ENCODE assay signal across 9 mouse cellular contexts in the genomic region with DNA sequence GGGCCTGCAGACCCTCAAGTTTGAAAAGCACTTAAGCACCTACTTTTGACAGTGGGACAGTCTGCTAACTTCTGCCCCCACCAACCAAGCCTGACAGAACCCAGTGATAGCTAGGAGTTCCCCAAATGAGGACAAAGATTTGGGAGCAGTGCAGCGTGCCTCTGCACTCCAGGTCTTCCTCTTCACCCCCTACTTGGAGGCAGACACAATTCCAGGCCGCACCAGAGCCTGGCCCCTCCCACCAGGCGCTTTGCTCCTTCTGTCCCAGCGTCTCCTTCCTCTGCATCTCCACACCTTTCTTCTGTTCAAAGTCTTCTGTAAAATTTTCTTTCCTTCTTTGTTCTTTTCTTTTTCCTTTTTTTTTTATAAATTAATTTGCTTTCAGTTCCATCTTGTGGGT. TPM values are rescaled to one million over a fixed set of nuclear protein-coding genes. Genes with fewer than 3 reads are reported as not detected.
DNase-seq lines count a peak whose midpoint lies in the region; ATAC-seq and TF ChIP-seq lines count a peak whose summit lies in the region.
"Had no signal": no experiment of that assay in that cellular context is flagged by ENCODE, and none has a peak within 500 bp of the region (broad histone marks: within the 10 kb centered on the region; RNA-seq: fewer than 3 reads in every experiment).

No protein-coding gene starts in this region.

- H3K27me3 ChIP-seq in heart, embryonic 12.5 days (replicated peaks) = no peaks in the 10 kb centered on the region
- H3K27me3 ChIP-seq in lung, embryonic 15.5 days = no peaks in the 10 kb centered on the region
- no peaks in the 10 kb centered on the region for H3K27me3 ChIP-seq in embryonic facial prominence, embryonic 13.5 days

- H3K4me2 ChIP-seq in heart, embryonic 12.5 days = 0 out of 2 replicates have a peak overlapping the region, but pooled peaks have one; percentile 85
- H3K4me2 ChIP-seq in lung, embryonic 15.5 days = no peak overlapping the region
- H3K4me2 ChIP-seq in embryonic facial prominence, embryonic 13.5 days = no peak overlapping the region

- TF ChIP-seq CTCF in olfactory bulb, adult 2 months (IDR thresholded peaks at IDR 0.05; ENCODE audit: insufficient read depth, low read depth, low read length) = no peak

- intact Hi-C loops in gastrocnemius, postnatal 36 days (cut with DNase I) = loop anchor here (5.0 kb wide), 1 partner anchor 32 kb away; a partner anchor contains a TSS

- peaks cover 34% of the 10 kb centered on the region for H3K4me1 ChIP-seq in heart, embryonic 12.5 days (replicated peaks)
- peaks cover 25% of the 10 kb centered on the region for H3K4me1 ChIP-seq in lung, embryonic 15.5 days
- peaks cover 29% of the 10 kb centered on the region for H3K4me1 ChIP-seq in embryonic facial prominence, embryonic 13.5 days
- peaks cover 34% of the 10 kb centered on the region for H3K4me1 ChIP-seq in olfactory bulb, adult 2 months (ENCODE audit: control insufficient read depth, insufficient read depth, low read length)

- no peak for DNase-seq in heart, adult 9 months (ENCODE audit: low spot score in 2 of 2)
- no peak for DNase-seq in lung, postnatal 36 days
- no peak for DNase-seq in gastrocnemius, postnatal 36 days
- DNase-seq in adrenal gland, adult 18-20 months (ENCODE audit: low spot score in 2 of 2) = no peak
- DNase-seq: thymus, postnatal 25 days had no signal

- no peak overlapping the region for H3K4me3 ChIP-seq in heart, embryonic 12.5 days
- no peak overlapping the region for H3K4me3 ChIP-seq in lung, embryonic 15.5 days
- H3K4me3 ChIP-seq in embryonic facial prominence, embryonic 13.5 days = no peak overlapping the region; the same call in 1 of the 2 replicates
- no peak overlapping the region for H3K4me3 ChIP-seq in olfactory bulb, adult 2 months (ENCODE audit: insufficient read depth, low read depth, low read length)

- no peaks in the 10 kb centered on the region for H3K9me3 ChIP-seq in heart, embryonic 12.5 days (replicated peaks)
- H3K9me3 ChIP-seq in lung, embryonic 15.5 days = no peaks in the 10 kb centered on the region
- no peaks in the 10 kb centered on the region for H3K9me3 ChIP-seq in embryonic facial prominence, embryonic 13.5 days

- WGBS in heart, embryonic 12.5 days = 39% methylated on average over 4 of the region's 4 CpGs
- 37% methylated on average over 4 of the region's 4 CpGs for WGBS in lung, embryonic 15.5 days
- 59% methylated on average over 4 of the region's 4 CpGs for WGBS in embryonic facial prominence, embryonic 13.5 days
- WGBS in olfactory bulb, adult 2 months = 38% methylated on average over 4 of the region's 4 CpGs

- H3K9ac ChIP-seq in heart, embryonic 12.5 days = peak overlapping the region; percentile 49
- no peak overlapping the region for H3K9ac ChIP-seq in lung, embryonic 15.5 days
- peak overlapping the region; percentile 46 for H3K9ac ChIP-seq in embryonic facial prominence, embryonic 13.5 days

- ATAC-seq in heart, embryonic 12.5 days (ENCODE audit: insufficient number of reproducible peaks, low FRiP score) = no peak
- no peak for ATAC-seq in lung, embryonic 15.5 days (ENCODE audit: borderline replicate concordance, extremely low read depth, low FRiP score, low TSS enrichment)
- ATAC-seq in embryonic facial prominence, embryonic 13.5 days (ENCODE audit: insufficient number of reproducible peaks, insufficient read depth, low FRiP score, low TSS enrichment, low read depth) = no peak

- H3K36me3 ChIP-seq in heart, embryonic 12.5 days = peaks cover 73% of the 10 kb centered on the region
- H3K36me3 ChIP-seq in lung, embryonic 15.5 days = peaks cover 62% of the 10 kb centered on the region
- H3K36me3 ChIP-seq in embryonic facial prominence, embryonic 13.5 days = peaks cover 69% of the 10 kb centered on the region

- no peak for TF ChIP-seq POLR2A in olfactory bulb, adult 2 months (IDR thresholded peaks at IDR 0.05; ENCODE audit: insufficient read depth, low read depth, low read length)

- H3K27ac ChIP-seq in heart, embryonic 12.5 days (ENCODE audit: poor library complexity, severe bottlenecking) = peak overlapping the region; percentile 97
- peak overlapping the region; percentile 73; the same call in 1 of the 2 replicates for H3K27ac ChIP-seq in lung, embryonic 15.5 days
- H3K27ac ChIP-seq in embryonic facial prominence, embryonic 13.5 days = peak overlapping the region; percentile 34; the same call in 1 of the 2 replicates
- peak overlapping the region; percentile 38 for H3K27ac ChIP-seq in olfactory bulb, adult 2 months (ENCODE audit: insufficient read depth, low read depth, low read length)

RNA-seq across cellular contexts. Expression of a gene that starts 4.2 kb away (rescaled TPM):
- polyA plus RNA-seq in heart, embryonic 12.5 days (2016; fragmentation: Nextera tagmentation; extraction: Ambion mirVana) = 1,237 and 1,275 TPM in 2 replicates
- 1,477 and 1,532 TPM in 2 replicates for polyA plus RNA-seq in lung, embryonic 15.5 days (2015; fragmentation: Nextera tagmentation; extraction: Ambion mirVana)
- polyA plus RNA-seq in embryonic facial prominence, embryonic 13.5 days (2015; fragmentation: Nextera tagmentation; extraction: Ambion mirVana) = 961 and 1,001 TPM in 2 replicates
- not detected in 2 replicates for polyA plus RNA-seq in olfactory bulb, adult 2 months (2012; ENCODE audit: insufficient read depth, insufficient read length, low replicate concordance, missing spikeins)
- total RNA-seq in gastrocnemius, postnatal 36 days (2021) = 100 to 1,000 TPM; 155 to 171 TPM
- total RNA-seq in adrenal gland, adult 18-20 months (2021) = 100 to 1,000 TPM; 816 to 933 TPM

RNA-seq across cellular contexts. Expression of a gene that starts 8.7 kb away (rescaled TPM):
- polyA plus RNA-seq in heart, embryonic 12.5 days (2016; fragmentation: Nextera tagmentation; extraction: Ambion mirVana) = 3.0 and 4.0 TPM in 2 replicates
- 2.9 and 4.3 TPM in 2 replicates for polyA plus RNA-seq in lung, embryonic 15.5 days (2015; fragmentation: Nextera tagmentation; extraction: Ambion mirVana)
- polyA plus RNA-seq in embryonic facial prominence, embryonic 13.5 days (2015; fragmentation: Nextera tagmentation; extraction: Ambion mirVana) = 2.8 and 4.0 TPM in 2 replicates
- not detected in 2 replicates for polyA plus RNA-seq in olfactory bulb, adult 2 months (2012; ENCODE audit: insufficient read depth, insufficient read length, low replicate concordance, missing spikeins)
- 10 to 100 TPM in 1 of 2 experiments, 1 to 10 TPM in 1; 5.6 to 21.4 TPM for total RNA-seq in gastrocnemius, postnatal 36 days (2021)
- total RNA-seq in adrenal gland, adult 18-20 months (2021) = 10 to 100 TPM in 1 of 2 experiments, 1 to 10 TPM in 1; 5.3 to 11.6 TPM

RNA-seq across cellular contexts. Expression of a gene that starts 30.7 kb away (rescaled TPM):
- polyA plus RNA-seq in heart, embryonic 12.5 days (2016; fragmentation: Nextera tagmentation; extraction: Ambion mirVana) = 83.3 and 86.9 TPM in 2 replicates
- polyA plus RNA-seq in lung, embryonic 15.5 days (2015; fragmentation: Nextera tagmentation; extraction: Ambion mirVana) = 70.2 and 74.7 TPM in 2 replicates
- 111 and 119 TPM in 2 replicates for polyA plus RNA-seq in embryonic facial prominence, embryonic 13.5 days (2015; fragmentation: Nextera tagmentation; extraction: Ambion mirVana)
- 236 and 251 TPM in 2 replicates for polyA plus RNA-seq in olfactory bulb, adult 2 months (2012; ENCODE audit: insufficient read depth, insufficient read length, low replicate concordance, missing spikeins)
- 10 to 100 TPM; 39.2 to 46.4 TPM for total RNA-seq in gastrocnemius, postnatal 36 days (2021)
- total RNA-seq in adrenal gland, adult 18-20 months (2021) = 100 to 1,000 TPM; 113 to 116 TPM

RNA-seq across cellular contexts. Expression of a gene that starts 35.9 kb away (rescaled TPM):
- polyA plus RNA-seq in heart, embryonic 12.5 days (2016; fragmentation: Nextera tagmentation; extraction: Ambion mirVana) = 25.0 and 26.5 TPM in 2 replicates
- 28.8 and 31.5 TPM in 2 replicates for polyA plus RNA-seq in lung, embryonic 15.5 days (2015; fragmentation: Nextera tagmentation; extraction: Ambion mirVana)
- polyA plus RNA-seq in embryonic facial prominence, embryonic 13.5 days (2015; fragmentation: Nextera tagmentation; extraction: Ambion mirVana) = 21.4 and 23.1 TPM in 2 replicates
- polyA plus RNA-seq in olfactory bulb, adult 2 months (2012; ENCODE audit: insufficient read depth, insufficient read length, low replicate concordance, missing spikeins) = not detected in 2 replicates
- 10 to 100 TPM; 12.8 to 13.0 TPM for total RNA-seq in gastrocnemius, postnatal 36 days (2021)
- 10 to 100 TPM; 23.6 to 39.0 TPM for total RNA-seq in adrenal gland, adult 18-20 months (2021)

RNA-seq across cellular contexts. Expression of a gene that starts 57.8 kb away (rescaled TPM):
- 10.2 and 11.9 TPM in 2 replicates for polyA plus RNA-seq in heart, embryonic 12.5 days (2016; fragmentation: Nextera tagmentation; extraction: Ambion mirVana)
- polyA plus RNA-seq in lung, embryonic 15.5 days (2015; fragmentation: Nextera tagmentation; extraction: Ambion mirVana) = 14.6 and 14.9 TPM in 2 replicates
- 13.5 and 15.5 TPM in 2 replicates for polyA plus RNA-seq in embryonic facial prominence, embryonic 13.5 days (2015; fragmentation: Nextera tagmentation; extraction: Ambion mirVana)
- not detected in 2 replicates for polyA plus RNA-seq in olfactory bulb, adult 2 months (2012; ENCODE audit: insufficient read depth, insufficient read length, low replicate concordance, missing spikeins)
- total RNA-seq in gastrocnemius, postnatal 36 days (2021) = 1 to 10 TPM; 3.7 to 5.3 TPM
- total RNA-seq in adrenal gland, adult 18-20 months (2021) = 10 to 100 TPM; 14.5 TPM

Comparison
In these comparisons a context has a peak if more than half of its experiments do, and no peak if none do; other contexts are left out.
1. H3K27ac ChIP-seq: peak in every context shown above with its lines; median percentile 97 in heart, embryonic 12.5 days; 73 in lung, embryonic 15.5 days; 38 in olfactory bulb, adult 2 months; 34 in embryonic facial prominence, embryonic 13.5 days.